Mouse (Mus musculus) ovary, postnatal 14 days (tissue): ENCODE results near the gene Capn6.

ENCODE experiments used
- DNase-seq: peaks from one replicate; pipeline ENCODE4 v3.0.0; 2022; ENCODE audit warnings: low spot score

Capn6 gene

DNA sequence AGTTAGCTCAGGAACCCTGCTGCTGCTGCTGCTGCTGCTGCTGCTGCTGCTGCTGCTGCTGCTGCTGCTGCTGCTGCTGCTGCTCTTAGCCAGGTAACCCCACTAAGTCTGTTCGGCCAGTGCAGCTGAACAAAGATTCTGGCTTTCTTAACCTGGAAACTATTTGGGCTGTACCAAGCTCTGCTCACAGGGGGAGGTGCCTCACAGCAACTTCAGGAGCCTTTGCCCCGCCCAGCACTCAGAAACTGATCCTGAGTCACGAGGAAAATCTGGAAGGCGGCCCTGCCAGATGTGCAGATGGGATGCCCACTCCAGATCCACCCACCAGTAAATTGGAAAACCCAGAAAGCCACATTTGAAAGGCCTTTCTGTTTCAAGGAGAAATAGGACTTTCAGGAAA, at the start of gene Capn6:
Gene Capn6, minus strand, starts transcription at position 203 of the 400 bp plus-strand sequence.
- peak; percentile 2 for DNase-seq

DNA sequence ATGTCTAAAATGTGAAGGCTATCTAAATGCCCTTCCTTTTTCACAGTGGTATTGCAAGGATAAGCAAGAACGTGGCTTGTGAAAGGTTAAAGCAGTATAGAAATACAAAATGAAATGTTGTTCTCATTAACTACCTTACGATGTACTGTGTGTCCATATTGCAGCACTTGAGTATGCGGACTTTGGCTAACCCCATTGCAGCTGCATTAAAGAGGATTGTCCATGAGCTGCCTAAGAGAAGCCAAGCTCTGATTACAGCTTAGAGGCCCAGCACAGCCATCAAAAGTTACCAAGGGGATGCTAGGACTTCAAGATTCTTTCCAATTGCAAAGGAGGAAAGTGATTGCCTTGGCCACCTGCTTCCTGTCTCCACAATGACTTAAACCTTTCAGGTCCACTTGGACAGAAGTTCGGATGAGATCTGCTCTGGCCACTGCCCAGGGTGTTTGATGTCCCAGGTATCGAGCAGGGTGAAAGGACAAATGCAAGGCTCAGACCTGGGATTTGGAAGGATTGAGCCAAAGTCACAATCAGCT, 40.0 kb upstream of the Capn6 start:
- DNase-seq, result no peak

DNA sequence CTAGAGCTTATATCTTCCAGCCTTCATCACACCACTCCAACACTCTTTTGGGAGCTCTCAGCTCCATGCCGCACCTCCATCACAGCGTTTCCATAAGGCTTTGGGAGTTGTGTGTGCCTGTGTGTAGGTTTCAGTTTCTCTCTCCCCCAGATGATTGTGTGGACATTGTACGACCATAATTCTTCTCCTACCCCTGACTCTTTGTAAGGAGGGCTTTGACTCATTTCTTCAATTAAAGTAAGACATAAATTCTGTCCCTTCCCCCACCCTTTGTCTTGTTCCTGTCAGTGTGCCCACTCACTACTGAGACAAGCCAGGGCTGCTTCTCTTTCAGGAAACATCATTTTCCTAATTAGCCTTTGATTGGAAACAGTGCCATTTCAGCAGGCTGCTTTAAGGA, 24.1 kb upstream of the Capn6 start:
- DNase-seq, result no peak

DNA sequence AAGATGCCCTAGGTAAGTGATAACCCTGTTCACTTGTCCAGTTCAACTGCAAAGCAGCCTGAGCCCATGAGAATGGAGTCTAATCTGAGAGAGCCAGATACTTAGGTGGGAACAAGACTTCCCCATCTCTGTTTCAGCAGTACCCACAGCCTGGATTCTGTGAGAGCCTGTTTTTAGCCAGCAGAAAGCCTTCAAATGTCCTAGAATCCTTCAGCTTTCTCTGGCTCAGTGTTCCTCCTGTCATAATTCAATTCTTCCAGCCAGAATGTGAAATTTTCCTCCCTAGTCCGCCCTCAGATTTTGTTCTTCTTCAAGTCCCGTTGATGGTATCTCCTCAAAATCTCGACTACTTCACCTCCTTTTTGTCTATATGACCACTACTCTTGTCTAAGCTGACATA, 22.8 kb upstream of the Capn6 start:
- DNase-seq, result no peak

DNA sequence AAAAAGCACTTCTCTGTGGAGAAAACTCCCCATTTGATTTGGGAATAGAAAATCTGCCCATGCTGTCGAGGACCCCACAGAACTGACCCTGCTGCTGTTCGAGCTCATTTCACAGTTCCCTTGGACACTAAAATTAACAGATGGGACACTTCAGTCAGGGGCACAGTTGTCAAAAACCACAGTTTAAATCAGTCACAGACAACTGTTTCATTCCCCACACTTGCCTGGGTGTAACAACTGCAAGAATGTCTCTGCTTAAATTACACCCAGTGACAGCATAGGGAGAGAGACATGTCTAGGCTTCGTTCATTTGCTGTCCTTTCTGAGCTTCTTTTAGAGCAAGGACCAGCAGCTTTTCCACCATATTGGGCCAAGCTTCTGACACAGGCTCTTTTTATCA, 19.4 kb upstream of the Capn6 start:
- no peak for DNase-seq

DNA sequence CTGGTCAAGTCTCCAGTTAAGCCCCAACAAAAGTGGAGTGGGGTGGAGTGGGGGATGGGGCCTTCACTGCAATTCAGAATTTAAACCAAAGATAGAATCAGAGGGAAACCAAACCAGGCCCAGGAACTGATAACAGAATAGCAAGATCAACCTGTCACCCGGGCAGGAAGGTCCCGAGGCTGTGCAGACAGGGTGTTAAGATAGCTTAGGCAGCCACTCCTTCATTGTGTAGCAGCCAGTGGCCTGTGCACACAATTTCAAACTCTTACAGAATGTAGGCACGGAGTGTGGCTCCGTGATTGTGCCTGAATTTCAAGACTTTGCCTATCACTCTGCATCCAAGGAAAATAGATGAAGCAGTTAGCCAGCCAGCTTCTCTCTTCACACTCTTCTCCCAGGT, 693 bp downstream of the Capn6 start:
- no peak for DNase-seq

DNA sequence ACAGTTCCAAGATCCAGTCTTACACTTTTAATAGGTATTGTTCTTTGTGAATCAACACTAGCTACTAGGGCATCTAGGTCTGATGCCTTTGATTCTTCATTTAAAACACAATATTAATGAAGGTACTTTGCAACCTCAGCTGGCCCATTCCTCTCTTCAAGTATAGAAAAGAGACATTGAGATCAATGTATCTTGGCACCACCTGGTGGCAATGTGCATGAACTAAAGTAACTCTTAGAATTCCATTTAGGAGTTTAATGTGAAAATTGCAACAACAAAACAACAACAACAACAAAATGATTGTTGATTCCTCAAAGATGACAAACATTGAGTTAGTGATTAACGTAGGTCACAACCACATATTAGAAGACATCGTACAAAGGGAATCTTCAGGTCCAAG, 8.3 kb downstream of the Capn6 start:
- no peak for DNase-seq

DNA sequence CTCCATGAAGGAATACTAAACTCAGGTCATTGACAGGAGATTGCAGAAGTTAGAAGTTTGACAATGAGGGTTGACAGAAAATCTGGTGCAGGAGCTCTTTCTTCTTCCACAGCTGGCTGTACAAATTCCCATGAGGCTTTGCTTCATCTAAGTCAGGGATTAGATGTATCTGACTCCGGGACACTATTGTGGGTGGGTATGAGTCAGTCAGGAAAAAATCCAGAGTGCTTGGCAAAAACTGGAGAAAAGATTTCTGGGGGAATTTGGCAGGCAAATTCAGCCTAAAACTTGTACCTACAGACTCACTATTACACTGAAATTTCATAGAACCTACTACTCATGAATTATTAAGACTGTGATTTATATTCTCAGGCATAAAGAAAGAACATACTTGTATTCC, 11.3 kb downstream of the Capn6 start:
- DNase-seq, result no peak

DNA sequence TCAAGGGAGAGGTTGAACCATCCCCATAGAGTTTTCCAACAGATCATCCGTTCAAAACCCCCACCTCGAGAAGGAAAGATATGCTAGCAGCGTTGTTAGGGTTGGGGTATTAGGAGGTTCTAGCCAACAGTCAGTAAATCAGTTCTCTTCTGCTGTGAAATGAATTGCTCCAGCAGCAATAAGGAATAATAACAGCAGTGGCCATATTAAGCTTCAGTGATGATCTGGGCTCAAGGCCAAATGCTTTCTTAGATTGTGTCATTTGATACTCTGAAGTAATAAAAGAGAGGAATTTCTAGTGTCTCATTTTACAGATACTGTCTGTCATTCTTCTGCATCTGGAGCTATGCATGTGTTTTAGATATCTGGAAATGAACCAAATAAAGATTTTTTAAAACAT, 64.7 kb downstream of the Capn6 start:
- no peak for DNase-seq
